Mouse (Mus musculus): ENCODE data around the gene Pced1b.

Pced1b gene

GRCm38 (mm10) chr15:97407496-97408454 lies 160.9 kb downstream of the Pced1b start:
- no peak for DNase-seq

DNA sequence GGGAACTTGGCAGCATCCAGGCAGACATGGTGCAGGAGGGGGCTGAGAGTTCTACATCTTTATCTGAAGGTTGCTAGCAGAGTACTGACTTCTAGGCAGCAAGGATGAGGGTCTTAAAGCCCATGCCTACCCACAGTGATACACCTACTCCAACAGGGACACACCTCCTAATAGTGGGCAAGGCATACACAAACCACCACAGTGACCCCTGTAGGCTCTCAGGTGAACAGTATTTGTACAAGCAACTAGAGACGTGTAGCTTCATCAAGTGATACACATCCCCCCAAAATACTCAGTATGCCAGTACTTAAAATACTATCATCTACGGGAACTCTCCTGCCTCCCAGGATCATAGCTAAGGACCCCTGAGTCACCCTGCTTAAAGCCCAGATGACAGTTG lies 164.2 kb downstream of the Pced1b start:
- no peak for DNase-seq

- no peak for DNase-seq
These were observed 164.8 kb downstream of the Pced1b start for GRCm38 (mm10) chr15:97411671-97412070.

DNA sequence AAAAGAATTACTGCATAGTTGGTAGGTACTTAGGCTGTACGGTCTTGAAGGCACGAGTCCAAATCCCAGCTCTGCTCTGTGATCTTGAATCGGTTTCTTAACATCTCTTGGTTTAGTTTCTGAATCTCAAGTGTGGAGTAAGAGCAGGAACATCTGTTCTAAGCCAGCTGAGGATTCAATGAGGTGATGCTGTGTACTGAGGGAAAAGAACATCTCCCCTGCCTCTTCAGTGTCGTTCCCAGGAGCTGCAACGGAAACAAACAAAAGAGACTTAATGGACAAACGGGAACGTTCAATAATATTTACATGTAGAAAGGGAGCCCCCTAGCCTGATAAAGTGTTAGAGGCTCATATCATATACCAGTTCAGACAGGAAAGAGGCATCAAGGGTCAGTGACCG lies 165.4 kb downstream of the Pced1b start:
- DNase-seq = no peak

DNA sequence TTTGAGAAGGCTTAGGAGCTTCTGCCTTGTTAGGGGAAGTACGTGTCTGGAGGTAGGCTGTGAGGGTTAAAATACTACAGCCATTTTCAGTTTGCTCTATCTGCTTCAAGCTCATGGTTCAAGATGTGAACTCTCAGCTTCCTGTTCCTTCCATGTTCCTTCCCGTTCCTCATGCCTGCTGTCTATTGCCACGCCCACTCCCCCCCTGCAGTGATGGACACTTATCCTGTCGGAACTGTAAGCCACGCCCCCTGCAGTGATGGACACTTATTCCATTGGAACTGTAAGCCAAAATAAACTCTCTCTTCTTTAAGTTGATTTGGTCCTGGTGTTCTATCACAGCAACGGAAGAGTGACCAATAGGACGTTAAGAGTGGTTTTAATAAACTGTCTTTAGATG lies 166.0 kb downstream of the Pced1b start:
- DNase-seq = no peak

- no peak for DNase-seq
These were observed 168.0 kb downstream of the Pced1b start for GRCm38 (mm10) chr15:97414718-97415413.

GRCm38 (mm10) chr15:97415426-97415946 lies 168.6 kb downstream of the Pced1b start:
- DNase-seq = no peak

GRCm38 (mm10) chr15:97420292-97420691 lies 173.4 kb downstream of the Pced1b start:
- no peak for DNase-seq

DNA sequence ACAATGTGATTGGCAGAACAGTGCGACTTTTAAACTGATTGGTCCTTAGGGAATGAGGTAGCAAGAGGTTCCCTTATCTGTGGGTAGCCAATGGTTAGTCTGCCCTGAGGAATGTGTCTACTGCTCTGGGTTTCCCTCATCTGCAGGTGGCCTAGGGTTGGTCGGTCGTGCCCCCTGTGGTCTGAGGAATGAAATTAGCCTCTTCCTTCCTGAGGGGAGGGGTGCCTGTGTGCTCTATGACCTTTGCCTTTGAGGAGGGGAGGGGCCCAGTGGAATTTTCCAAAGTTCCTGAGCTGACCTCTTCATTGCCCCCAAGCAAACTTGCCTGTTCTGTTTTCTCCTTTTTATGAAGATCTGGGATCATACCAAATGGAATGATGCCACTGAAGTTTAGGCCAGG lies 174.6 kb downstream of the Pced1b start:
- no peak for DNase-seq

DNA sequence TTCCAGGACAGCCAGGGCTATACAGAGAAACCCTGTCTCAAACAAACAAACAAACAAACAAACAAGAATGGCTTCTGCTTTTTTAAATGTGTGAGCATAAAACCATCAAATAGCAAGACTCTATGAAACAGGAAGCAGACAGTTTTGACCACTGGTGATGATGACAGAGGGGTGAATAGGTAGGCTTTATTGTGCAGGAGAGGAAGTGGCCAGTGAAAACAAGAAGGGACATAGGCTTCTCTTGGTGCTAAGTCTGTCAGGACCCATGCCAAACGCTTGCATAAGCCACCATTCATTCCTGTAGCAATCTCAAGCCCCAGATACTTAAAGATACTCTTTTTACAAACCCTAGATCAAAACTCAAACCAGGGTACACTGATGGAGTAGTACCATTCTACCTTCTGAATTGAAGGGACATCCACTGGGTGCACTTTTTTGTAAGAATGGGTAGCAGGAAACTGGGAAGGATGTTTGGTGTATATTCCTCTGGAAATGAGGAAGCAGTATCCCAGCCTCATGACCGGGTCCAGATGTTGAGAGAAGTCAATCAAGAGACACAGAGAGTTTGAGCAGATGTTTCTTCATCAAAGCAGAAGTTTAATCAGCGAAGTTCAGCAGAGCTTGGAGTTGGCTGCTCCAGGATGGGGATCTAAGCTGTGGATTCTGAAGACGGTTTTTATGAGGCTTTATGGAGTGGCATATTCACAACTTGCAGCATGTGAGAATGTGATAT lies 175.5 kb downstream of the Pced1b start:
- no peak for DNase-seq

- DNase-seq = no peak
These were observed 177.5 kb downstream of the Pced1b start for GRCm38 (mm10) chr15:97424375-97424774.

DNA sequence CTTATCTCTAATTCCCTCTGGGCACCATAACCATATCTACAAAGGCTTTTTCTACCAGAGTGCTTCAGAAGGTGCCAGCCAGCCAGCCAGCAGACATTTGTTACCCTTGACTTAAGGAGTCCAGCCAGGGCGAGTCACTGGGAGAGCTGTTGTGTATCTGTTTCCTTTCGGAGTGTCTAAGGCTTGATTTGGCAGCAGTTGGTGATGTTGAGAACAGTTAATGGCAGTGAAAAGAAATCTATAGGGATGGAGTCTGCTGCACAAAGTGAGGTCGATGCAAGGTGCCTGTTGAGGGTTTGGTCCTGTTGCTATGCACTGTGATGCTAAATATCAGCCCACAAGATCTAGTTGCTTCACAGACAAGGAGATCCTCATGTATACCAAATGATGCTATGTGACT lies 178.1 kb downstream of the Pced1b start:
- DNase-seq = no peak

- DNase-seq = no peak
These were observed 182.4 kb downstream of the Pced1b start for GRCm38 (mm10) chr15:97429201-97429900.

DNA sequence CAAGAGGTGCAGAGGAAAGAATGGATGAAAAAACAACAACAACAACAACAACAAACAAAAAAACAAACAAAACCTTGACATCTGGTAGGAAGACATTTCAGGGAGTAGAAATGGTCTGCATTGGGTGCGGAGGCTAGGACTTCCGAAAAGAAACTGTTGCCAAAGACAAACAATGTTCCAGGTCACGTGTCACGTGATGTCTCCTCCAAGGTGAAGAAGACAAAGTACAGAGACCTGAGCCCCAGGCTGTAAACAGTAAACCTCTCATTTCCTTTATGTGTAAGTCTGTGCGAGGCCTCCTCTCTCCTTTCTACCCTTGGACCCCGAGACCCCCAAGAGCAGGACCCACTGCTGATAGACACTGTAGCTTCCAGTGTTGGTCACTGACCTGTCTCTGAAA lies 184.6 kb downstream of the Pced1b start:
- no peak for DNase-seq

- DNase-seq = no peak
These were observed 185.3 kb downstream of the Pced1b start for GRCm38 (mm10) chr15:97432221-97432620.
